Mouse (Mus musculus) bone marrow, adult 2 months (tissue): ENCODE results near the gene Cbln3.

Experiments
- CTCF ChIP-seq: fragments of 200-500 bp; IDR thresholded peaks from 2 replicates; pipeline ENCODE4 v1.5.1; 2011; ENCODE audit warnings: low read length, control low read depth; ENCODE audit not compliant: control insufficient read depth, insufficient read depth
- POLR2A ChIP-seq: fragments of 200-500 bp; IDR thresholded peaks from 2 replicates; pipeline ENCODE4 v1.6.1; 2011; ENCODE audit warnings: low read depth, mild to moderate bottlenecking, control low read depth, low read length, borderline replicate concordance; ENCODE audit not compliant: control insufficient read depth

- TF ChIP-seq POLR2A: no peak
- TF ChIP-seq CTCF: no peak
Measured at GRCm38 (mm10) chr14:55884166-55884565, at the start of gene Cbln3.
